Mouse (Mus musculus): Measurements from ENCODE around the gene Gm49358.

DNA sequence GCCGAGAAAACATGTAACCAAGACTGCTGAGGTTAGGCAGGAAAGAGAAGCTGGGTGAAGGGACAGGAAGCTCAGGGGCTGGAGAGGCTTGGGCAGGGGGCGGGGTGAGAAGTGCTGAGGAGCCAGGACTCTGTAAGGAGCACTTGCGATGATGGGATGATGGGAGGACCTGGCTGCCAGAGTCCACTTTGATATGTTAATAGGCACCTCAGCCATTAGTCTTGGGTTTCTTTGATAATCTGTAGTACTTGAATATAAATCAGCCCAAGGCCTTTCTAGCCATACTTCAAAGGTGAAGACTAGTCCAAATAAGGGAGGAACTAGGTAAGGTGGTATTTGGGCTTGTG lies 1.4 kb upstream of the Gm49358 start:
- TF ChIP-seq POLR2A (IDR thresholded peaks at IDR 0.05; ENCODE audit: extremely low read depth, insufficient read depth, low read length), result no peak
- no peak for TF ChIP-seq CTCF (IDR thresholded peaks at IDR 0.05; ENCODE audit: extremely low read depth, insufficient read depth, low read length)

All from cortical plate, adult 2 months (tissue).